Mouse (Mus musculus): ENCODE measurements around the gene Cipc.

The Cipc gene

GRCm38 (mm10) chr12:86960138-86960537, 13.3 kb downstream of the Cipc start:
- DNase-seq (ENCODE audit: low read depth, low spot score) = no peak

GRCm38 (mm10) chr12:86960791-86961335, 14.0 kb downstream of the Cipc start:
- DNase-seq (ENCODE audit: low read depth, low spot score) = no peak

- DNase-seq (ENCODE audit: low read depth, low spot score) = no peak
Observed at GRCm38 (mm10) chr12:86961589-86962344, 14.9 kb downstream of the Cipc start.

GRCm38 (mm10) chr12:86964278-86965057, 17.6 kb downstream of the Cipc start:
- no peak for DNase-seq (ENCODE audit: low read depth, low spot score)

GRCm38 (mm10) chr12:86965237-86965799, 18.5 kb downstream of the Cipc start:
- DNase-seq (ENCODE audit: low read depth, low spot score) = no peak

GRCm38 (mm10) chr12:86968468-86969219, 21.8 kb downstream of the Cipc start:
- DNase-seq (ENCODE audit: low read depth, low spot score) = no peak

GRCm38 (mm10) chr12:86969220-86969601, 22.4 kb downstream of the Cipc start:
- no peak for DNase-seq (ENCODE audit: low read depth, low spot score)

GRCm38 (mm10) chr12:86971089-86971488, 24.2 kb downstream of the Cipc start:
- no peak for DNase-seq (ENCODE audit: low read depth, low spot score)

GRCm38 (mm10) chr12:86973216-86973615, 26.4 kb downstream of the Cipc start:
- DNase-seq (ENCODE audit: low read depth, low spot score) = no peak

- DNase-seq (ENCODE audit: low read depth, low spot score) = no peak
Observed at GRCm38 (mm10) chr12:86973706-86974105, 26.9 kb downstream of the Cipc start.

- DNase-seq (ENCODE audit: low read depth, low spot score) = peak; percentile 38
Observed at GRCm38 (mm10) chr12:86974387-86975288, 27.8 kb downstream of the Cipc start.

GRCm38 (mm10) chr12:86975761-86976160, 28.9 kb downstream of the Cipc start:
- no peak for DNase-seq (ENCODE audit: low read depth, low spot score)

- no peak for DNase-seq (ENCODE audit: low read depth, low spot score)
Observed at GRCm38 (mm10) chr12:86976511-86977168, 29.8 kb downstream of the Cipc start.

- DNase-seq (ENCODE audit: low read depth, low spot score) = no peak
Observed at GRCm38 (mm10) chr12:86977833-86978232, 31.0 kb downstream of the Cipc start.

- no peak for DNase-seq (ENCODE audit: low read depth, low spot score)
Observed at GRCm38 (mm10) chr12:86981180-86981579, 34.3 kb downstream of the Cipc start.

GRCm38 (mm10) chr12:86983470-86984193, 36.8 kb downstream of the Cipc start:
- peak; percentile 86 for DNase-seq (ENCODE audit: low read depth, low spot score)

- DNase-seq (ENCODE audit: low read depth, low spot score) = peak; percentile 62
Observed at GRCm38 (mm10) chr12:86984194-86984555, 37.3 kb downstream of the Cipc start.

GRCm38 (mm10) chr12:86986562-86986961, 39.7 kb downstream of the Cipc start:
- DNase-seq (ENCODE audit: low read depth, low spot score) = no peak

GRCm38 (mm10) chr12:86988227-86988626, 41.4 kb downstream of the Cipc start:
- DNase-seq (ENCODE audit: low read depth, low spot score) = no peak

Measured in forelimb bud, embryonic 11.5 days (tissue).